Mouse (Mus musculus): ENCODE data around the gene Syne3. TPM values are rescaled to one million over a fixed set of nuclear protein-coding genes. Genes with fewer than 3 reads are reported as not detected.

Gene Syne3
- total and polyA plus RNA-seq, 3 experiments, result 4.9 to 10.7 TPM; not detected in 1

- H3K27me3 ChIP-seq (ENCODE audit: control insufficient read depth in 1 of 2, insufficient read depth in 2 of 2, low read length in 2 of 2), result no peaks in the 10 kb centered on the region
- DNase-seq (ENCODE audit: low read depth, low spot score), result no peak
- H3K79me2 ChIP-seq (ENCODE audit: control insufficient read depth, insufficient read depth, low read length, poor library complexity), result peaks cover 8% of the 10 kb centered on the region
- no peak overlapping the region for H3K4me3 ChIP-seq (ENCODE audit: control insufficient read depth in 1 of 2, insufficient read depth in 1 of 2, low read depth in 2 of 2, low read length in 2 of 2)
- H3K36me3 ChIP-seq (ENCODE audit: control insufficient read depth in 1 of 2, insufficient read depth in 2 of 2, low read length in 2 of 2), result peaks cover 8 to 11% of the 10 kb centered on the region in 2 experiments
- H3K9me3 ChIP-seq (replicated peaks; ENCODE audit: insufficient read depth, low read length), result no peaks in the 10 kb centered on the region
- no peak overlapping the region for H3K9ac ChIP-seq (ENCODE audit: control insufficient read depth, low read depth, low read length, poor library complexity, severe bottlenecking)
- TF ChIP-seq MAX (IDR thresholded peaks at IDR 0.05; ENCODE audit: low read length) (no peak), MYB (IDR thresholded peaks at IDR 0.05; ENCODE audit: low read depth, low read length) (no peak), TCF12 (IDR thresholded peaks at IDR 0.05; ENCODE audit: low read depth, low read length) (no peak), ZNF384 (IDR thresholded peaks at IDR 0.05; ENCODE audit: low read depth, low read length) (no peak), CHD1 (IDR thresholded peaks at IDR 0.05; ENCODE audit: low read depth, low read length) (no peak), ZC3H11A (IDR thresholded peaks at IDR 0.05; ENCODE audit: low read depth, low read length) (no peak), MEF2A (IDR thresholded peaks at IDR 0.05; ENCODE audit: extremely low read depth, insufficient replicate concordance, low read depth, low read length, poor library complexity, severe bottlenecking) (no peak), SIN3A (IDR thresholded peaks at IDR 0.05; ENCODE audit: low read length) (no peak)
- H3K4me1 ChIP-seq (ENCODE audit: control insufficient read depth in 1 of 2, insufficient read depth in 2 of 2, low read length in 2 of 2), result peaks cover 2 to 7% of the 10 kb centered on the region in 2 experiments
- H3K27ac ChIP-seq (ENCODE audit: control insufficient read depth, low read depth, low read length), result no peak overlapping the region
These were observed 35.2 kb upstream of the Syne3 start for GRCm38 (mm10) chr12:105044775-105045174.

DNA sequence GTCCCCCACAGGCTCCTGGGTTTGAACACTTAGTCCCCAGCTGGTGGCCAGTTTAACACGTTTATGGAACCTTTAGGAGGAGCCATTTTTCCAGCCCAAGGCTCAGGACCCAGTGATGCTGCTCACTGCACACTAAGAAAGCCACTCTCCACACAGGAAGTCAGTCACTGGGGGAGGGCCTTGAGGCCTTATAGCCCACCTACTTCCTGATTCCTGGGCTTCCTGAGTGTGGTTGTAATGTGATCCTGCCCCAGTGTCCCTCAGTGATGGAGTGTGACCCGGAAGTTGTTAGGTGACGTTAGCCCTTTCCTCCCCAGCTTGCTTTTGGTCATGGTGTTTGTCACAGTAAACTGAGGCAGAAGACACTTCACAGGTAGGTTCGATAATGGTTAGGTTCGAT is 33.5 kb upstream of the Syne3 start:
- Histone ChIP-seq H3K79me2 (ENCODE audit: control insufficient read depth, insufficient read depth, low read length, poor library complexity) (peaks cover 21% of the 10 kb centered on the region), H3K9me3 (replicated peaks; ENCODE audit: insufficient read depth, low read length) (no peaks in the 10 kb centered on the region), H3K4me3 (ENCODE audit: control insufficient read depth in 1 of 2, insufficient read depth in 1 of 2, low read depth in 2 of 2, low read length in 2 of 2) (no peak overlapping the region), H3K27me3 (ENCODE audit: control insufficient read depth in 1 of 2, insufficient read depth in 2 of 2, low read length in 2 of 2) (no peaks in the 10 kb centered on the region), H3K9ac (ENCODE audit: control insufficient read depth, low read depth, low read length, poor library complexity, severe bottlenecking) (no peak overlapping the region), H3K27ac (ENCODE audit: control insufficient read depth, low read depth, low read length) (no peak overlapping the region), H3K36me3 (ENCODE audit: control insufficient read depth in 1 of 2, insufficient read depth in 2 of 2, low read length in 2 of 2) (peaks cover 11 to 22% of the 10 kb centered on the region in 2 experiments), H3K4me1 (ENCODE audit: control insufficient read depth in 1 of 2, insufficient read depth in 2 of 2, low read length in 2 of 2) (peaks cover 11 to 21% of the 10 kb centered on the region in 2 experiments)
- peak; percentile 49; the same call in 1 of the 2 replicates for TF ChIP-seq HCFC1 (IDR thresholded peaks at IDR 0.05; ENCODE audit: low read depth, low read length)
- TF ChIP-seq ELF1 (IDR thresholded peaks at IDR 0.05; ENCODE audit: low read depth, low read length), result no peak
- no peak for TF ChIP-seq NRF1 (IDR thresholded peaks at IDR 0.05; ENCODE audit: insufficient read depth, low read depth, low read length, poor library complexity, severe bottlenecking)
- TF ChIP-seq MYB (IDR thresholded peaks at IDR 0.05; ENCODE audit: low read depth, low read length), result no peak
- no peak for TF ChIP-seq NELFE (IDR thresholded peaks at IDR 0.05; ENCODE audit: low read depth, low read length)
- no peak for TF ChIP-seq BHLHE40 (IDR thresholded peaks at IDR 0.05; ENCODE audit: borderline replicate concordance, low read depth, low read length)
- TF ChIP-seq POLR2AphosphoS5 (IDR thresholded peaks at IDR 0.05; ENCODE audit: borderline replicate concordance, low read depth, low read length), result 0 out of 2 replicates have a peak, but pooled peaks have one; percentile 39
- DNase-seq (ENCODE audit: low read depth, low spot score), result no peak

DNA sequence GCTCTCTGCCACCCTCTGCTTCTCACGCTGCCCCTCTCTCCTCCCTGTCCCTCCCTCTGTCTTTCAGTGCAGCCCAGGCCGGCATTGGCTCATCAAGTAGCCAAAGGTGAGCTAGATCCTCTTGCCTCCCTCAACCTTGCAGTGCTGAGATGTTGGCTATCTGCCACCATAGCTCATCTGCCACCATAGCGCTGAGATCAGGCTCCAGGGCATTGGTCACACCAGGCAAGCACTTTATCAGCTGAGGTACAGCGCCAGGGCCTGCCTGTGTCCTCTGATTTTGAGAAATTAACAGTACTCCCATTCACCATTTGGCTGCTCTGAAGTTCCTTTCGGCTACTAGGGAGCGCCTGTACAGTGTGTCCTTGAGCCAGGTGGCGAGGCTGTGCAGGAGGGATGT is 31.3 kb upstream of the Syne3 start:
- H3K36me3 ChIP-seq (ENCODE audit: control insufficient read depth in 1 of 2, insufficient read depth in 2 of 2, low read length in 2 of 2), result peaks cover 11 to 31% of the 10 kb centered on the region in 2 experiments
- no peaks in the 10 kb centered on the region for H3K9me3 ChIP-seq (replicated peaks; ENCODE audit: insufficient read depth, low read length)
- no peak overlapping the region for H3K4me3 ChIP-seq (ENCODE audit: control insufficient read depth in 1 of 2, insufficient read depth in 1 of 2, low read depth in 2 of 2, low read length in 2 of 2)
- peaks cover 42% of the 10 kb centered on the region for H3K79me2 ChIP-seq (ENCODE audit: control insufficient read depth, insufficient read depth, low read length, poor library complexity)
- H3K9ac ChIP-seq (ENCODE audit: control insufficient read depth, low read depth, low read length, poor library complexity, severe bottlenecking), result no peak overlapping the region
- H3K27me3 ChIP-seq (ENCODE audit: control insufficient read depth in 1 of 2, insufficient read depth in 2 of 2, low read length in 2 of 2), result no peaks in the 10 kb centered on the region
- H3K27ac ChIP-seq (ENCODE audit: control insufficient read depth, low read depth, low read length), result no peak overlapping the region
- peaks cover 14 to 29% of the 10 kb centered on the region in 2 experiments for H3K4me1 ChIP-seq (ENCODE audit: control insufficient read depth in 1 of 2, insufficient read depth in 2 of 2, low read length in 2 of 2)
- no peak for TF ChIP-seq MAFK (IDR thresholded peaks at IDR 0.05; ENCODE audit: borderline replicate concordance, low read depth, low read length)
- DNase-seq (ENCODE audit: low read depth, low spot score), result no peak
